Mouse (Mus musculus) megakaryocyte progenitor cell, adult 5-6 weeks (primary cell): ENCODE measurements around the gene Polrmt. TPM values are rescaled to one million over a fixed set of nuclear protein-coding genes. Genes with fewer than 3 reads are reported as not detected.
"Not testable (repeated sequence)": the region's sequence is repeated elsewhere in the genome, so short reads cannot be mapped to it uniquely, and the experiment has no call there.

ENCODE experiments used
- ATAC-seq: replicated peaks from 2 replicates; pipeline ENCODE4 v1.8.0; 2016; ENCODE audit warnings: mild to moderate bottlenecking, moderate TSS enrichment, inconsistent platforms; ENCODE audit not compliant: poor library complexity
- total RNA-seq, 2 experiments: library from RNA; stranded (forward) in 1 of 2; stranded (reverse) in 1 of 2; fragments of 157-497, 149-512 nt in 1 of 2; fragments of 200-1000 nt in 1 of 2; gene quantifications; 2 replicates each; pipeline versions ENCODE4 v1.2.3 to v1.2.4; 2015 to 2017

Gene Polrmt
- total RNA-seq, 2 experiments from 2014 or later: 14.6 to 36.9 TPM

- no peak for ATAC-seq
Observed at GRCm38 (mm10) chr10:79774486-79775279, 28.3 kb upstream of the Polrmt start.

- ATAC-seq: no peak
Observed at GRCm38 (mm10) chr10:79773208-79773607, 26.8 kb upstream of the Polrmt start.

- no peak for ATAC-seq
Observed at GRCm38 (mm10) chr10:79772320-79772719, 25.9 kb upstream of the Polrmt start.

- no peak for ATAC-seq
Observed at GRCm38 (mm10) chr10:79769329-79769728, 22.9 kb upstream of the Polrmt start.

GRCm38 (mm10) chr10:79768400-79768799, 22.0 kb upstream of the Polrmt start:
- ATAC-seq: peak; percentile 48

GRCm38 (mm10) chr10:79767372-79768244, 21.2 kb upstream of the Polrmt start:
- peak; percentile 24 for ATAC-seq

GRCm38 (mm10) chr10:79766508-79767325, 20.3 kb upstream of the Polrmt start, which contains the start of gene Rnf126:
Gene Rnf126 (minus strand): TSS chr10:79766952.
- peak; percentile 92 for ATAC-seq

- no peak for ATAC-seq
Observed at GRCm38 (mm10) chr10:79766001-79766507, 19.7 kb upstream of the Polrmt start.

GRCm38 (mm10) chr10:79765228-79765745, 18.9 kb upstream of the Polrmt start:
- no peak for ATAC-seq

- ATAC-seq: no peak
Observed at GRCm38 (mm10) chr10:79764234-79764633, 17.9 kb upstream of the Polrmt start.

GRCm38 (mm10) chr10:79762875-79763274, 16.5 kb upstream of the Polrmt start:
- ATAC-seq: no peak

- no peak for ATAC-seq
Observed at GRCm38 (mm10) chr10:79760603-79761143, 14.3 kb upstream of the Polrmt start.

GRCm38 (mm10) chr10:79759675-79760074, 13.3 kb upstream of the Polrmt start:
- ATAC-seq: not testable (repeated sequence)

- no peak for ATAC-seq
Observed at GRCm38 (mm10) chr10:79756660-79757059, 10.3 kb upstream of the Polrmt start.

- ATAC-seq: no peak
Observed at GRCm38 (mm10) chr10:79755854-79756253, 9.5 kb upstream of the Polrmt start.

GRCm38 (mm10) chr10:79754856-79755516, 8.6 kb upstream of the Polrmt start, which contains the start of gene Fgf22:
Gene Fgf22 (plus strand): TSS chr10:79755076.
- peak; percentile 86 for ATAC-seq

- no peak for ATAC-seq
Observed at GRCm38 (mm10) chr10:79748496-79748895, 2.1 kb upstream of the Polrmt start.

- ATAC-seq: peak; percentile 50
Observed at GRCm38 (mm10) chr10:79746774-79747151, 382 bp upstream of the Polrmt start.

- ATAC-seq: no peak
Observed at GRCm38 (mm10) chr10:79745411-79745810, 970 bp downstream of the Polrmt start.
